Mouse (Mus musculus) myocyte (in vitro differentiated cells): ENCODE results near the gene Gm49333.
A peak's percentile ranks its signal among the peaks of the same experiment; 100 is the strongest.

Experiments
- CEBPB ChIP-seq: IDR thresholded peaks from 2 replicates; pipeline ENCODE4 v1.6.1; 2011; ENCODE audit warnings: mild to moderate bottlenecking, moderate library complexity; ENCODE audit not compliant: poor library complexity, insufficient read depth, severe bottlenecking
- E2F4 ChIP-seq: IDR thresholded peaks from one replicate; pipeline ENCODE4 v1.6.1; 2011; ENCODE audit warnings: mild to moderate bottlenecking, control low read depth, moderate library complexity; ENCODE audit not compliant: insufficient read depth
- MAX ChIP-seq: IDR thresholded peaks from one replicate; pipeline ENCODE4 v1.6.1; 2011; ENCODE audit warnings: low read depth, mild to moderate bottlenecking, control low read depth
- MYOD1 ChIP-seq, 3 experiments: IDR thresholded peaks; one replicate each; pipeline ENCODE4 v1.6.1; 2011; ENCODE audit warnings: control low read depth in 2 of 3, low read depth in 2 of 3, mild to moderate bottlenecking in 2 of 3, moderate library complexity in 1 of 3; ENCODE audit not compliant: insufficient read length in 2 of 3, control insufficient read depth in 1 of 3
- MYOG ChIP-seq, 3 experiments: IDR thresholded peaks; one replicate each; pipeline ENCODE4 v1.6.1; 2011; ENCODE audit warnings: control low read depth in 2 of 3, low read depth in 2 of 3, mild to moderate bottlenecking in 2 of 3; ENCODE audit not compliant: insufficient read length in 2 of 3, control insufficient read depth in 1 of 3, insufficient read depth in 1 of 3
- POLR2A ChIP-seq: IDR thresholded peaks from one replicate; pipeline ENCODE4 v1.6.1; 2011; ENCODE audit warnings: low read depth, mild to moderate bottlenecking, control low read depth, moderate library complexity; ENCODE audit not compliant: insufficient read length
- POLR2AphosphoS2 ChIP-seq: IDR thresholded peaks from one replicate; pipeline ENCODE4 v1.6.1; 2011; ENCODE audit warnings: low read depth, control low read depth; ENCODE audit not compliant: insufficient read length
- SRF ChIP-seq: IDR thresholded peaks from one replicate; pipeline ENCODE4 v1.6.1; 2011; ENCODE audit warnings: low read depth; ENCODE audit not compliant: control insufficient read depth, insufficient read length
- TCF12 ChIP-seq: IDR thresholded peaks from one replicate; pipeline ENCODE4 v1.6.1; 2011; ENCODE audit warnings: mild to moderate bottlenecking, control low read depth; ENCODE audit not compliant: poor library complexity, insufficient read depth, severe bottlenecking
- TCF3 ChIP-seq: IDR thresholded peaks from one replicate; pipeline ENCODE4 v1.6.1; 2011; ENCODE audit warnings: low read depth, control low read depth; ENCODE audit not compliant: insufficient read length
- USF1 ChIP-seq: IDR thresholded peaks from one replicate; pipeline ENCODE4 v1.6.1; 2011; ENCODE audit warnings: low read depth, mild to moderate bottlenecking, control low read depth, moderate library complexity

DNA sequence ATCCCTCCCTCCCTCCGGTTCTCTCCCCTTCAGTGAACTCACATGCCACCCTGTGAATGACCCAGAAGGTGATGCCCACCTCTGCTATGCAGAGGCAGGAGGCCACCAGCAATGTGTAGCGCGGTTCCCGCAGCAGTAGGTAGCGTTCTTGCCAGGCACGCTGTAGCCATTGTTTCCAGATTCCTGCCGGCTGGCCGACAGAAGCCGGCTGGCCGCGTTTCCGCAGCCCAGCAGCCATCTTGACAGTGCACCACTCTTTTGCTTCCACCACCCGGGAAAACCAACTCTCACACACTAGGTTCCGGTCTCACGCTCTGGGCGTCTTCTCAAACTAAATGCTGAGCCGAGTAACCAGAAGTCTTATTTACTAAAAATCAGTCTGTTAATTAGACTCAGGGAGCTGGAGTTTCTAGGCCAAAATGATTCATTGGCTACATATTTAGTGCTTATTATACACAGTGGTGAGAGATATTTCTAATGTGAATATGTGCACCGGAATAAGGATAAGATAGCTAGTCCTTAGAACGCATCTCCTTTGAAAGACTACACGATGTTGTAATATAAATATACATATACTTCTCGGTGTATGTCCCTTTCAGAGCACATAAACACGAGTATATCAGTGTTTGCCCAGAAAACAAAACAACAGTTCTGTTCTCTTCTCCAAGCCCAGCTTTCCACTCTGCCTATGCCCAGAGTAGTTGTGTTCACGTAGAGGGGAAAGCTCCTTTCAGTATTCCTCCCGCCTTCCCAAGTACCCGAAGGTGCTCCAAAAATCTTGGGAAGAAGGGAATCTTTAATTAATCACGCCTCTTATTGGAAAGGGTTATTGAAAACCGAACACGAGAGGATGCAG is 681 bp upstream of the Gm49333 start:
- TF ChIP-seq POLR2AphosphoS2, result peak; percentile 93
- peak; percentile 99 for TF ChIP-seq POLR2A
- no peak for TF ChIP-seq TCF12
- TF ChIP-seq MYOG (IDR thresholded peaks at IDR 0.05; ENCODE audit: control insufficient read depth in 1 of 3, insufficient read depth in 1 of 3, insufficient read length in 2 of 3, low read depth in 2 of 3), result peak in 1 of 3 experiments; percentile 57
- TF ChIP-seq USF1, result no peak
- peak; percentile 43 for TF ChIP-seq MAX
- peak in 1 of 3 experiments; percentile 26 for TF ChIP-seq MYOD1 (IDR thresholded peaks at IDR 0.05; ENCODE audit: control insufficient read depth in 1 of 3, insufficient read length in 2 of 3, low read depth in 2 of 3)
- TF ChIP-seq CEBPB, result no peak
- TF ChIP-seq SRF, result no peak
- TF ChIP-seq E2F4, result no peak
- TF ChIP-seq TCF3, result no peak
